Mouse (Mus musculus): ENCODE data around the gene Myo5c.

Myo5c gene

GRCm38 (mm10) chr9:75322099-75322885 is 90.5 kb downstream of the Myo5c start:
- DNase-seq (ENCODE audit: low spot score in 2 of 2), result no peak

- no peak for DNase-seq (ENCODE audit: low spot score in 2 of 2)
Measured at GRCm38 (mm10) chr9:75328047-75328446, 96.2 kb downstream of the Myo5c start.

- DNase-seq (ENCODE audit: low spot score in 2 of 2), result no peak
Measured at GRCm38 (mm10) chr9:75330821-75331220, 99.0 kb downstream of the Myo5c start.

- DNase-seq (ENCODE audit: low spot score in 2 of 2), result no peak
Measured at GRCm38 (mm10) chr9:75334440-75334839, 102.6 kb downstream of the Myo5c start.

- no peak for DNase-seq (ENCODE audit: low spot score in 2 of 2)
Measured at GRCm38 (mm10) chr9:75338016-75338415, 106.2 kb downstream of the Myo5c start.

- no peak for DNase-seq (ENCODE audit: low spot score in 2 of 2)
Measured at GRCm38 (mm10) chr9:75342433-75342832, 110.6 kb downstream of the Myo5c start.

GRCm38 (mm10) chr9:75347458-75347857 is 115.6 kb downstream of the Myo5c start, which contains the start of gene Bcl2l10:
Gene Bcl2l10, plus strand, starts transcription at chr9:75347758.
- no peak for DNase-seq (ENCODE audit: low spot score in 2 of 2)

- no peak for DNase-seq (ENCODE audit: low spot score in 2 of 2)
Measured at GRCm38 (mm10) chr9:75348066-75348465, 116.2 kb downstream of the Myo5c start.

GRCm38 (mm10) chr9:75348641-75349040 is 116.8 kb downstream of the Myo5c start:
- DNase-seq (ENCODE audit: low spot score in 2 of 2), result no peak

GRCm38 (mm10) chr9:75353094-75353493 is 121.3 kb downstream of the Myo5c start:
- no peak for DNase-seq (ENCODE audit: low spot score in 2 of 2)
